ENCODE assay signal across 34 mouse cellular contexts in genomic region chr8:51448600-51448999, GRCm38 (mm10).
"Had no signal": no experiment of that assay in that cellular context is flagged by ENCODE, and none has a peak within 500 bp of the region (broad histone marks: within the 10 kb centered on the region; RNA-seq: fewer than 3 reads in every experiment).

No protein-coding gene starts in this region.

- H3K27me3 ChIP-seq: heart, embryonic 12.5 days; heart, embryonic 13.5 days; heart, embryonic 15.5 days; hindbrain, embryonic 12.5 days; hindbrain, embryonic 13.5 days; hindbrain, embryonic 15.5 days; intestine, embryonic 15.5 days; kidney, embryonic 15.5 days had no signal

- H3K4me3 ChIP-seq: heart, embryonic 12.5 days; heart, embryonic 13.5 days; heart, embryonic 15.5 days; hindbrain, embryonic 10.5 days; hindbrain, embryonic 12.5 days; hindbrain, embryonic 13.5 days; hindbrain, embryonic 15.5 days; intestine, embryonic 15.5 days; kidney, embryonic 15.5 days; layer of hippocampus, adult 2 months; left cerebral cortex, adult 2 months had no signal

- H3K9ac ChIP-seq: heart, embryonic 12.5 days; heart, embryonic 13.5 days; heart, embryonic 15.5 days; hindbrain, embryonic 12.5 days; hindbrain, embryonic 13.5 days; hindbrain, embryonic 14.5 days; hindbrain, embryonic 15.5 days; intestine, embryonic 15.5 days; kidney, embryonic 15.5 days had no signal

- ATAC-seq: hindbrain, embryonic 16.5 days; inflammation-experienced regulatory T-cells, adult 6 months; intestine, embryonic 15.5 days; intestine, embryonic 16.5 days; intestine, postnatal 0 days had no signal

- DNase-seq: heart, postnatal 10 days; heart, postnatal 14 days; heart, postnatal 36 days; heart, postnatal 4 days; kidney, adult 11 months; kidney, adult 18-20 months; kidney, adult 2 months; kidney, adult 8-10 months; kidney, adult 9 months; kidney, postnatal 10 days; kidney, postnatal 14 days; kidney, postnatal 25 days; kidney, postnatal 36 days; kidney, postnatal 4 days; layer of hippocampus, adult 9-11 months; layer of hippocampus, postnatal 36 days had no signal

- H3K4me2 ChIP-seq: heart, embryonic 11.5 days; heart, embryonic 12.5 days; heart, embryonic 13.5 days; heart, embryonic 15.5 days; hindbrain, embryonic 12.5 days; hindbrain, embryonic 13.5 days; hindbrain, embryonic 14.5 days; hindbrain, embryonic 15.5 days; intestine, embryonic 15.5 days; kidney, embryonic 15.5 days had no signal

- H3K36me3 ChIP-seq: heart, embryonic 12.5 days; heart, embryonic 13.5 days; heart, embryonic 15.5 days; hindbrain, embryonic 10.5 days; hindbrain, embryonic 12.5 days; hindbrain, embryonic 13.5 days; hindbrain, embryonic 15.5 days; intestine, embryonic 15.5 days; kidney, embryonic 15.5 days had no signal

- H3K4me1 ChIP-seq: heart, embryonic 12.5 days; heart, embryonic 13.5 days; heart, embryonic 15.5 days; hindbrain, embryonic 10.5 days; hindbrain, embryonic 12.5 days; hindbrain, embryonic 13.5 days; hindbrain, embryonic 15.5 days; intestine, embryonic 15.5 days; kidney, embryonic 15.5 days had no signal

- H3K27ac ChIP-seq: heart, embryonic 13.5 days; heart, embryonic 15.5 days; hindbrain, embryonic 10.5 days; hindbrain, embryonic 12.5 days; hindbrain, embryonic 13.5 days; hindbrain, embryonic 14.5 days; hindbrain, embryonic 15.5 days; intestine, embryonic 15.5 days; kidney, embryonic 15.5 days; kidney, postnatal 0 days; layer of hippocampus, adult 2 months; left cerebral cortex, adult 2 months had no signal

- H3K9me3 ChIP-seq: heart, embryonic 12.5 days; heart, embryonic 13.5 days; heart, embryonic 15.5 days; hindbrain, embryonic 10.5 days; hindbrain, embryonic 12.5 days; hindbrain, embryonic 13.5 days; hindbrain, embryonic 15.5 days; intestine, embryonic 15.5 days; kidney, embryonic 15.5 days had no signal
